Mouse (Mus musculus): Measurements from ENCODE around the gene Sfxn2.

- TF ChIP-seq POLR2A (IDR thresholded peaks at IDR 0.05; ENCODE audit: extremely low read depth, insufficient read depth, low read length) (no peak), CTCF (IDR thresholded peaks at IDR 0.05; ENCODE audit: extremely low read depth, insufficient read depth, low read length) (no peak)
Observed at GRCm38 (mm10) chr19:46599375-46600256, 26.5 kb downstream of the Sfxn2 start.

Data from cortical plate, adult 2 months (tissue).